Mouse (Mus musculus) spleen, postnatal 0 days (tissue): ENCODE measurements around the gene Nav2. TPM values are rescaled to one million over a fixed set of nuclear protein-coding genes. Genes with fewer than 3 reads are reported as not detected.

Experiments used
- polyA plus RNA-seq: library from polyadenylated mRNA; unstranded; fragments of >200 nt; fragmentation: Nextera tagmentation; extraction: Ambion mirVana; gene quantifications from 2 replicates; pipeline ENCODE4 v1.2.1, GENCODE M21; 2015

Nav2 gene
- 4.2 and 5.7 TPM in 2 replicates for polyA plus RNA-seq

DNA sequence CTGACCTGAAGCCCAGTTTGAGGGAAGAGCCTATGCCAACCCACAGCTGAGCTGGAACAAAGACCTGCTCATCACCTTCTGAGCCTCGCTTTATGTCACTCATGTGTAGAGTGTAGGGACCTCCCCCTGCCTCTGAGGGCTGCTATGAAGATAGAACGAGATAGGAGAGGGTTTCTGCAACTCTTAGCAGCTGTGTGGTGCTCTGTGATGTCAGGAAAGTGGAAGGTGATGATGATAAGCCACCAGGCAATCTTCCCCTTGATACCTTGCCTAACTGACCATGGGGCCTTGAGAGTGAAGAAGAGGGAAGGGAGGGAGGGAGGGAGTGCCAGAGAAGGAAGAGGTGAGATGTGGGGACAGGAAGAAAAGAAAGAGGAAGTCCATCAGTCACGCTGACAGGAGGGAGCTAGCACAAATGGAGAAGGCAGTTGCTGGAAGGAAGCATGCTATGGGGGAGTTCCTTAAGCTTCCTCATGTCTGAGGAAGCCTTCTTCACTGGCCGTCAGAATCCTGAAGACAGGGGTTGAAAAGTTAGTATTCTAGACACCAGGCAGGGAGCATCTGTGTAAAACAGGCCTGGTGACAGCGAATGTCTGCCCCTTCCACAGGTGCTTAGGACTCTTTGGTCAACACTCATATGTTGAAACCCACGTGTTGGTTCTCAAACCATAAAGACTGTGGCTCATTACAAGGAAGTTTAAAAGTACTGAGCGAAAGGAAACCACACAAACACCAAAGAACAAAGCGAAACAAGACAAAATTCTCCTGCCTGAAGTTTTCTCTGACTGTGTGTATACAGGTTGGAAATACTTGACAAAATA is at the start of gene Nav2:
Nav2 (plus strand) TSS at position 196 of the 821 bp plus-strand sequence.

DNA sequence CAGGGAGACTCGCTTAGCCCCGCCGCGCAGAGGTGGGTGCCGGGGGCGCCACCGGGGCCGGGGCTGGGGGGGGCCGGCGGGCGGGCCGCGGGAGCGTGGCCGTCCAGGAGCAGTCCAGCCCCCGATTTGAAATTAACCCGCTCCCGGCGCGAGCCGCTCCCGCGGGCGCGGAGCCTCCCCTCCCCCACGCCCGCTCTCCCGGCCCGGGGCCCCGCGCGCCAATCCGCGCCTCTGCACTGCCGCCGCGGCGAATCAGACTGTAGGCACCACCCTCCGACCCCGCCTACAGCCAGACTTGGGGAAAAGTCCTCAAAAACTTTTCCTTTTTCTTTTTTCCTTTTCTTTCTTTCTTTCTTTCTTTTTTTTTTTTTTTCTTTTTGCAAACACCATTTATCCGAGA is 27.0 kb upstream of the Nav2 start, which contains the start of gene E2f8:
E2f8 (minus strand) TSS at position 111 of the 400 bp plus-strand sequence.

DNA sequence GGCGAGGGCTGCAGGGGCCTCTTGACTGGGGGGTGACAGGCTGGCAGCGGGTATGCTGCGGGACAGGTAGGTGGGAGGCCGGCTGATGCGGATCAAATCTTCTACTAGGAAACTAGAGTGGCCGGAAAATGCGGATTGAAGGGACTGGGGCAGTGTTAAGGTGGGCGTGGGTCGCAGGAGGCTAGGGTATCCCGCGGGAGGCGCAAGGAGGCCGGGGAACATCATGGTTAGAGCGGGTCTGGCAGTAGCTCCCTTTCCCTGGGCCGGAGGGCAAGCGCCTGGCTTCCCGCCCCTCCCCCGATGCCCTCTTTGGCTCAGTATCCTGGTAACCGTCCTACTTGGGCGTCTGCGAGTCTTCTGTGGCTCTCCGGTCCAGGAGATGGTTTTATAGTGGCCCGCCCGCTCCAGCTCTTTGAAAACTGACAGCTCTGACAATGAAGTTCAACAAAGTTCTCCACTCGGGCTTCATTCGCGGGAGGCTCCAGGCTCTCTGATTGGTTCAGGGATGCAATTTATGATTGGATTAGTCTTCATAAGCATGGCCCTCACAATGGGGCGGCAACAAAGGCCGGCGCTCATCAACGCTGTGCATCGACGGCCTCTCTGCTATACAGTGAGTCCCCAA is 728.1 kb downstream of the Nav2 start, which contains the start of gene Dbx1:
Dbx1 (minus strand) TSS at position 359 of the 625 bp plus-strand sequence.

Other genes with a start within 250 kb of the Nav2 start
- 16.2 and 17.3 TPM in 2 replicates for gene Zdhhc13, start 119.7 kb upstream of the Nav2 start, polyA plus RNA-seq
- gene Csrp3, start 60.7 kb upstream of the Nav2 start, polyA plus RNA-seq, result 0.75 and 1.0 TPM in 2 replicates
- 28.4 and 34.4 TPM in 2 replicates for gene E2f8, start 27.1 kb upstream of the Nav2 start, polyA plus RNA-seq